Mouse (Mus musculus): ENCODE measurements at regions not wholly inside any gene's neighbourhood (a gene's known extent, or its start where the extent isn't known, plus 50 kb on each side); places are given as distances from the start of the nearest gene placed in this dataset.

GRCm38 (mm10) chr2:9694178-9694577, 186.9 kb upstream of the 4930412O13Rik start:
- TF ChIP-seq POLR2A (IDR thresholded peaks at IDR 0.05; ENCODE audit: control insufficient read depth, extremely low read depth, insufficient read depth, low read length, poor library complexity) (no peak), CTCF (IDR thresholded peaks at IDR 0.05; ENCODE audit: borderline replicate concordance, control insufficient read depth, extremely low read depth, insufficient read depth, low read length, poor library complexity) (no peak)
